Mouse (Mus musculus): ENCODE measurements around the gene Tomm22.

Tomm22 gene

DNA sequence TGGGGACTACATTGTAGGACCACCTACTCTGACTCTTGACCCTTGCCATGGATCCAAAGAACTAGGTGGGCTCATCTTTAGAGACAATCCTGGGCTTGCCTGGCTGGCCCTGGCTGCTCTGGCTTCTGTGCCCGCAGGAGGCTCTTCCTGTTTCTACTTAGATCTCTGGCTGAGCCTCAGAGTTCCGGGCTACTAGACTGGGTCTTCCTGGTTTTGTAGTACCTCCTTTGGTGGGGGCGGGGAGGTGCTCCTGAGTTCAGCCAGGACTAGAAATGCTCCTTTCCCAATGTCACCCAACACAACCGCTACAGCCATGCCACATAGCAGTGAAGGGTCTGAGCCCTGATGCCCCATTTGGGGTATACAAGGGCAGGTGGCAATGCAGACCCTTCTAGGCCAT lies 50.1 kb downstream of the Tomm22 start:
- DNase-seq (ENCODE audit: extremely low spot score, low spot score): no peak
